Mouse (Mus musculus) heart, embryonic 14.5 days (tissue): ENCODE measurements around the gene Abcg3. TPM values are rescaled to one million over a fixed set of nuclear protein-coding genes. Genes with fewer than 3 reads are reported as not detected.

Experiments
- ATAC-seq: fragments of 200-750 bp; cut with Nextera tagmentation; 2 replicates; pipeline ENCODE4 v1.8.0; 2017; ENCODE audit warnings: low read depth, moderate TSS enrichment; ENCODE audit not compliant: insufficient number of reproducible peaks, insufficient read depth, low FRiP score
- H3K27ac ChIP-seq, 2 experiments: fragments of 200-500 bp in 1 of 2; fragments of 300-500 bp in 1 of 2; sonication (generic) in 1 of 2; replicated peaks in 1 of 2; 2 replicates each; pipeline ENCODE4 v1.5.1; 2012 to 2014; ENCODE audit warnings: low read depth in 2 of 2, low read length in 2 of 2, control low read depth in 1 of 2, mild to moderate bottlenecking in 1 of 2, mixed read lengths in 1 of 2; ENCODE audit not compliant: control insufficient read depth in 1 of 2, insufficient read depth in 1 of 2
- H3K27me3 ChIP-seq: fragments of 300-500 bp; sonication (generic); 2 replicates; pipeline ENCODE4 v1.6.1; 2014; ENCODE audit warnings: mild to moderate bottlenecking, low read length, control low read depth; ENCODE audit not compliant: control insufficient read depth, insufficient read depth
- H3K36me3 ChIP-seq: fragments of 300-500 bp; sonication (generic); 2 replicates; pipeline ENCODE4 v1.6.1; 2014; ENCODE audit warnings: mild to moderate bottlenecking, control low read depth, low read length, mixed read lengths; ENCODE audit not compliant: control insufficient read depth, insufficient read depth
- H3K4me1 ChIP-seq, 2 experiments: fragments of 200-500 bp in 1 of 2; fragments of 300-500 bp in 1 of 2; sonication (generic) in 1 of 2; 2 replicates each; pipeline ENCODE4 v1.6.1; 2012 to 2014; ENCODE audit warnings: low read length in 2 of 2, control low read depth in 1 of 2, mixed read lengths in 1 of 2; ENCODE audit not compliant: control insufficient read depth in 2 of 2, insufficient read depth in 2 of 2
- H3K4me2 ChIP-seq: fragments of 300-500 bp; sonication (generic); 2 replicates; pipeline ENCODE4 v1.6.1; 2014; ENCODE audit warnings: mild to moderate bottlenecking, low read length
- H3K4me3 ChIP-seq, 2 experiments: fragments of 200-500 bp in 1 of 2; fragments of 300-500 bp in 1 of 2; sonication (generic) in 1 of 2; 2 replicates each; pipeline ENCODE4 v1.5.1; 2012 to 2014; ENCODE audit warnings: low read length in 2 of 2, mild to moderate bottlenecking in 2 of 2, control low read depth in 1 of 2, low read depth in 1 of 2, moderate library complexity in 1 of 2; ENCODE audit not compliant: control insufficient read depth in 1 of 2, insufficient read depth in 1 of 2
- H3K9ac ChIP-seq: fragments of 300-500 bp; sonication (generic); 2 replicates; pipeline ENCODE4 v1.6.1; 2014; ENCODE audit warnings: mild to moderate bottlenecking, low read length
- H3K9me3 ChIP-seq: fragments of 300-500 bp; sonication (generic); 2 replicates; pipeline ENCODE4 v1.6.1; 2016; ENCODE audit warnings: low read length, control low read depth; ENCODE audit not compliant: control insufficient read depth
- WGBS: fragments of 180-500 bp; shearing (Covaris S2); extraction: QIAGEN DNeasy Blood & Tissue Kit; methylation state at CpG from one replicate; pipeline ENCODE4 v1.1.7; 2014; 5-methylcytosine and 5-hydroxymethylcytosine counted together
- polyA plus RNA-seq: library from polyadenylated mRNA; unstranded; fragments of >200 nt; fragmentation: Nextera tagmentation; extraction: Ambion mirVana; gene quantifications from 2 replicates; pipeline ENCODE4 v1.2.1, GENCODE M21; 2014

Gene Abcg3
- 0.40 and 0.62 TPM in 2 replicates for polyA plus RNA-seq

DNA sequence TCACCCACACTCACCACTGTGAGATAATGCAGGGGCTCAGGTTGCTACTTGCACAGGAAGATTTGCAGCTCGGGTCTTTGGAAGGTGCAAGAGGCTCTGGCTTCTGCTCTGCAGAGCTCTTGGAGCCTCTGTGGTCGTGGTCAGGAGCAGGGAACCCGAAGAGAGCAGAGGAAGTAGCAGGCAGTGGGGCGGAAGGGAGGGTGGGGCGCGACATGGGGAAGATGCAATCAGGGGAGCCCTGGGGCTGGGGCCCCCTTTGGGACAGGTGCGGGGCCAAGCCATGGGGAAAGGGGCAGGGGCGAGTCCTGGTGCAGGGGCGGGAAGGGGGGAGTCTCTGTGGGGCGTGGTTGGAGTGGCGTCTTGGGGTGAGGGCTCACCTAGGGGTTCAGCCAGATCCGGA is at the start of gene Abcg3:
TSS of gene Abcg3 (minus strand) at position 184 of the 400 bp plus-strand sequence.
- Histone ChIP-seq H3K4me3 (peak within 1 kb of the TSS in 1 of 2 experiments; percentile 30), H3K27me3 (no peaks in the 10 kb centered on the region), H3K4me2 (peak within 1 kb of the TSS; percentile 58), H3K4me1 (no peaks in the 10 kb centered on the region), H3K9me3 (no peaks in the 10 kb centered on the region), H3K36me3 (no peaks in the 10 kb centered on the region), H3K27ac (no peak within 1 kb of the TSS), H3K9ac (no peak within 1 kb of the TSS)
- 30% methylated on average over 12 of the region's 12 CpGs for WGBS
- ATAC-seq, result no peak

DNA sequence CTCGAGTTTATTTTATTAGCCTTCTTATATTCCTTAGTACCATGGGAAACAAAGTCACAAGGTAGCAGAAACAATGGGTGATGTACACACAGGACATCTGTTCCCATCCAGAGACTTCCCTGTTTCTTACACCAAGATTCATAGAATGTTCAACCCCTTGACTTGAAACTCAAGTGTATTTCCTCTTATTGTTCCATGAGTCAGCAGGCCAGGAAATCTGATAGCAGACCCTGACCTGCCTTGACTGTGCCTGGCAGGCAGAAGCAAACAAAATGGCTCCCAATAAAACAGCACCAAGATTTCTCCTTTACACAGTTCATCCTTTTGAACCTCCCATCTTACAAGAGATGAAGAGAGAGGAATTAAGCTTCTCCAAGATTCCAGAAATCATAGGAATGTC is 30.0 kb upstream of the Abcg3 start:
- Histone ChIP-seq H3K9ac (no peak overlapping the region), H3K4me1 (no peaks in the 10 kb centered on the region), H3K4me2 (no peak overlapping the region), H3K4me3 (no peak overlapping the region), H3K36me3 (no peaks in the 10 kb centered on the region), H3K9me3 (0 out of 2 replicates have a peak, but pooled peaks cover 5% of the 10 kb centered on the region), H3K27me3 (no peaks in the 10 kb centered on the region), H3K27ac (no peak overlapping the region)
- 72% methylated on average over 1 of the region's 1 CpGs for WGBS
- ATAC-seq, result no peak

- Histone ChIP-seq H3K4me1 (no peaks in the 10 kb centered on the region), H3K36me3 (no peaks in the 10 kb centered on the region), H3K9ac (no peak overlapping the region), H3K9me3 (0 out of 2 replicates have a peak, but pooled peaks cover 5% of the 10 kb centered on the region), H3K27me3 (no peaks in the 10 kb centered on the region), H3K4me3 (no peak overlapping the region), H3K27ac (no peak overlapping the region), H3K4me2 (no peak overlapping the region)
- 84% methylated on average over 4 of the region's 4 CpGs for whole genome bisulfite sequencing
- no peak for ATAC-seq
These were observed 29.1 kb upstream of the Abcg3 start for GRCm38 (mm10) chr5:105011570-105011969.

DNA sequence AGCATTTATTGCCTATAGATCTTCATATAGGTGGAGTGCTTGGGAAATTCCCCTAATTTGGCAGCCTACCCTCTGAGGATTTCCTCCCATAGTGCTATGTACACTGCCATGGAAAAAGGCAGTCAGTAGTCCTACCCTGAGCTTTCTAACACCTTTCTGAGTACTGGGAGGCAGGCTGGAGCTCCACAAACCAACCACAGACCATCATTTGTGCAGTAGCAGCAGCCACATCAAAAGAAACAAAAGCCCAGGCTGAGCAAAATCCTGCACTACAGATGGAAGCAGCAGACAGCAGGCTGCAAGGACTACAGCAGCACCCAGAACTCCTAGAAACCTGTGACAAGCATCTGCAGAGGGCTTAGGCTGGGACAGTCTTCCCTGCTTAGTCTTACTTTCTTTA is 27.9 kb upstream of the Abcg3 start:
- no peak overlapping the region for H3K9ac ChIP-seq
- H3K27me3 ChIP-seq, result no peaks in the 10 kb centered on the region
- H3K9me3 ChIP-seq, result 0 out of 2 replicates have a peak, but pooled peaks cover 5% of the 10 kb centered on the region
- no peaks in the 10 kb centered on the region for H3K36me3 ChIP-seq
- H3K4me3 ChIP-seq, result no peak overlapping the region
- H3K4me1 ChIP-seq, result no peaks in the 10 kb centered on the region
- H3K27ac ChIP-seq, result no peak overlapping the region
- no peak overlapping the region for H3K4me2 ChIP-seq
- ATAC-seq, result no peak; the same call in 1 of the 2 replicates

- no peak overlapping the region for H3K27ac ChIP-seq
- H3K4me3 ChIP-seq, result no peak overlapping the region
- no peak overlapping the region for H3K9ac ChIP-seq
- H3K27me3 ChIP-seq, result no peaks in the 10 kb centered on the region
- no peak overlapping the region for H3K4me2 ChIP-seq
- WGBS, result 87% methylated on average over 2 of the region's 2 CpGs
- ATAC-seq, result no peak
- H3K9me3 ChIP-seq, result no peaks in the 10 kb centered on the region
- no peaks in the 10 kb centered on the region for H3K4me1 ChIP-seq
- H3K36me3 ChIP-seq, result no peaks in the 10 kb centered on the region
These were observed 6.9 kb upstream of the Abcg3 start for GRCm38 (mm10) chr5:104989411-104989810.

DNA sequence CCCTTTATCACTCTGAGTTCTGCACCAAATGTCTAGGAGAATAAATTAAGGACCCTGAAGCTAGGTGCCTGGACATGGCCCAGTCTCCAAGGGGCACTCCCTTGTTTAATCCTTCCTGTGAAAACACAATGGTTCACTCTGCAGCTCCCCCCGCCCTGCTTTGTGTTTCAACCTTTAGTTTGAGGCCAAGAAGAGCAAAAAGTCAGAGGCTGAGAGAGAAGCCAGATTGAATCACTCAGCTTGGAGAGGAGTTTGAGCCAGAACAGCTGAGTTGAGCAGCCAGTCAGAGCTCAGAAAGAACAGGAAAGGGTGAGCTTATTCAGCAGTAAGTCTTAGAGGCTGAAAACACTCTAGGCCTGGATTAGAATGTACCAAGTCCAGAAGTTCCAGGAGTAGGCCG is 5.5 kb upstream of the Abcg3 start:
- no peaks in the 10 kb centered on the region for H3K27me3 ChIP-seq

DNA sequence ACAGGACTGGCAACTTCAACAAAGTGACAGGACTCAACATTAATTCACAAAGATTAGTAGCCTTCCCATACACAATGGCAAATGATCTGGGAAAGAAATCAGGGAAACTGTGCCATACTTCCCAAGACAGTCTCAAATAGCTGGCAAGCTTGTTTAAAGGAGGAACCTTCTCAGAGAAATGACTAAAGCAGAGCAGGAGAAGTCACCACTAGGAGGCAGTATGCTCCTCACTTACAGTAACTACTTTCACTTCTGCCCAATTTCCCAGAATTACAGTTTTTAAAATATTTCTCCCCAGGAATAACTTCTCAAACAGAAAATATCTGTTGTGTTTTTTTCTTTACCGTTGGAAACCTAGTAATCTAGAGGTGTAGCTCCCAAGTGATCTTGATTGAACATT is 4.2 kb upstream of the Abcg3 start:
- H3K4me3 ChIP-seq, result no peak overlapping the region
- WGBS, result 38% methylated on average over 1 of the region's 1 CpGs
- no peaks in the 10 kb centered on the region for H3K4me1 ChIP-seq
- no peak for ATAC-seq
- no peak overlapping the region for H3K4me2 ChIP-seq
- no peaks in the 10 kb centered on the region for H3K27me3 ChIP-seq
- no peak overlapping the region for H3K27ac ChIP-seq
- no peaks in the 10 kb centered on the region for H3K9me3 ChIP-seq
- H3K36me3 ChIP-seq, result no peaks in the 10 kb centered on the region
- H3K9ac ChIP-seq, result no peak overlapping the region

More for the DNA sequence above, 5.5 kb upstream of the Abcg3 start:
- no peak for ATAC-seq
- Histone ChIP-seq H3K36me3 (no peaks in the 10 kb centered on the region), H3K4me1 (no peaks in the 10 kb centered on the region), H3K4me2 (no peak overlapping the region), H3K4me3 (no peak overlapping the region), H3K27ac (no peak overlapping the region), H3K9me3 (no peaks in the 10 kb centered on the region), H3K9ac (no peak overlapping the region)
- WGBS, result 74% methylated on average over 2 of the region's 2 CpGs

- 45% methylated on average over 2 of the region's 2 CpGs for WGBS
These were observed 3.4 kb downstream of the Abcg3 start for GRCm38 (mm10) chr5:104979040-104979513.

More at GRCm38 (mm10) chr5:104979040-104979513, 3.4 kb downstream of the Abcg3 start:
- Histone ChIP-seq H3K9me3 (no peaks in the 10 kb centered on the region), H3K4me2 (no peak overlapping the region), H3K27ac (no peak overlapping the region), H3K27me3 (no peaks in the 10 kb centered on the region), H3K4me3 (no peak overlapping the region), H3K4me1 (no peaks in the 10 kb centered on the region), H3K36me3 (no peaks in the 10 kb centered on the region), H3K9ac (no peak overlapping the region)
- ATAC-seq, result no peak
